Mouse (Mus musculus) midbrain, postnatal 0 days (tissue): ENCODE data around the gene Klhdc8b. TPM values are rescaled to one million over a fixed set of nuclear protein-coding genes. Genes with fewer than 3 reads are reported as not detected.

Experiments used
- ATAC-seq: fragments of 200-750 bp; cut with Nextera tagmentation; 2 replicates; pipeline ENCODE4 v1.8.0; 2017; ENCODE audit warnings: moderate number of reproducible peaks, mild to moderate bottlenecking, moderate TSS enrichment, moderate library complexity; ENCODE audit not compliant: low FRiP score
- DNase-seq: peaks from one replicate; pipeline ENCODE4 v3.0.0-alpha.2; 2015; ENCODE audit warnings: low spot score
- H3K27ac ChIP-seq: fragments of 300-500 bp; sonication (generic); 2 replicates; pipeline ENCODE4 v1.5.1; 2014; ENCODE audit warnings: low read depth, mild to moderate bottlenecking, low read length, mixed read lengths
- H3K27me3 ChIP-seq: fragments of 300-500 bp; sonication (generic); 2 replicates; pipeline ENCODE4 v1.6.1; 2014; ENCODE audit warnings: low read length, control low read depth, mixed read lengths; ENCODE audit not compliant: insufficient read depth
- H3K36me3 ChIP-seq: fragments of 300-500 bp; sonication (generic); 2 replicates; pipeline ENCODE4 v1.6.1; 2014; ENCODE audit warnings: low read length, control low read depth, mixed read lengths; ENCODE audit not compliant: insufficient read depth
- H3K4me1 ChIP-seq: fragments of 300-500 bp; sonication (generic); 2 replicates; pipeline ENCODE4 v1.6.1; 2014; ENCODE audit warnings: mild to moderate bottlenecking, control low read depth, antibody characterized with exemption, low read length, mixed read lengths; ENCODE audit not compliant: insufficient read depth
- H3K4me2 ChIP-seq: fragments of 300-500 bp; sonication (generic); 2 replicates; pipeline ENCODE4 v1.6.1; 2014; ENCODE audit warnings: low read depth, mild to moderate bottlenecking, low read length, mixed read lengths; ENCODE audit not compliant: poor library complexity, severe bottlenecking
- H3K4me3 ChIP-seq: fragments of 300-500 bp; sonication (generic); 2 replicates; pipeline ENCODE4 v1.5.1; 2014; ENCODE audit warnings: low read depth, mild to moderate bottlenecking, low read length, moderate library complexity
- H3K9ac ChIP-seq: fragments of 300-500 bp; sonication (generic); replicated peaks from 2 replicates; pipeline ENCODE4 v1.6.1; 2014; ENCODE audit warnings: mild to moderate bottlenecking, low read length, moderate library complexity, mixed read lengths; ENCODE audit not compliant: poor library complexity, severe bottlenecking
- H3K9me3 ChIP-seq: fragments of 300-500 bp; sonication (generic); 2 replicates; pipeline ENCODE4 v1.6.1; 2016; ENCODE audit warnings: low read length, control low read depth
- CTCF ChIP-seq: IDR thresholded peaks from 2 replicates; pipeline ENCODE4 v1.5.1; 2016; ENCODE audit warnings: antibody characterized with exemption, mild to moderate bottlenecking
- WGBS: fragments of 180-500 bp; shearing (Covaris S2); extraction: QIAGEN DNeasy Blood & Tissue Kit; methylation state at CpG from one replicate; pipeline ENCODE4 v1.1.7; 2014; 5-methylcytosine and 5-hydroxymethylcytosine counted together
- polyA plus RNA-seq: library from polyadenylated mRNA; unstranded; fragments of >200 nt; fragmentation: Nextera tagmentation; extraction: Ambion mirVana; gene quantifications from 2 replicates; pipeline ENCODE4 v1.2.1, GENCODE M21; 2015
- total RNA-seq: library from RNA; depleted of rRNA; stranded (reverse); fragments of >200 nt; gene quantifications from 2 replicates; pipeline ENCODE4 v1.2.3, GENCODE M21; 2014

Klhdc8b gene
- total and polyA plus RNA-seq, 2 experiments from 2014 or later, result 56.1 to 86.3 TPM

DNA sequence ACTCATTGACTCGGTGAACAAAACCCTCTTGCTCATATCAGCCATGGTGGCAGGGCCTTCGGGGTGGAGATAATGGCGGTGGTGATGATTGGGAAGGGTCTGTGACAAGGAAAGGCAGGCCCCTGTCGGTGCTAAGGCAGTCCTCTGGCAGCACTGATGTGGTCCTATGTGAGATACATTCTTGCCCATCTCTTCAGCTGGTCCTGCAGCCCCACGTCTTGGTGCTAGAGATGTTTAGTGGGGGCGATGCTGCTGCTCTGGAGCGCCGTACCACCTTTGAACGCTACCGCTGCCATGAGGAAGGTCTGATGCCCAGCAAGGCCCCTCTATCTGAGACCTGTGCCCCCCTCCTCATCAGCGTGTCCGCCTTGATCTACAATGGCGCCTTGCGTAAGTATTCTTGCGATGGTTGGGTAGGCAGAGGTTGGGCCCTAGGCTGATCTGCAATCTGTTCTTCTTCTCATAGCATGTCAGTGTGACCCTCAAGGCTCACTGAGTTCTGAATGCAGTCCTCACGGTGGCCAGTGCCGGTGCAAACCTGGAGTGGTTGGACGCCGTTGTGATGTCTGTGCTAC is 24.0 kb upstream of the Klhdc8b start:
- no peaks in the 10 kb centered on the region; the same call in 1 of the 2 replicates for H3K36me3 ChIP-seq
- H3K27ac ChIP-seq, result no peak overlapping the region
- DNase-seq (no peak), ATAC-seq (no peak)
- no peak overlapping the region for H3K9ac ChIP-seq
- 97% methylated on average over 19 of the region's 19 CpGs for WGBS
- no peaks in the 10 kb centered on the region for H3K9me3 ChIP-seq
- TF ChIP-seq CTCF, result no peak
- no peak overlapping the region for H3K4me3 ChIP-seq
- 0 out of 2 replicates have a peak, but pooled peaks cover 3% of the 10 kb centered on the region for H3K4me1 ChIP-seq
- no peaks in the 10 kb centered on the region for H3K27me3 ChIP-seq
- no peak overlapping the region for H3K4me2 ChIP-seq

DNA sequence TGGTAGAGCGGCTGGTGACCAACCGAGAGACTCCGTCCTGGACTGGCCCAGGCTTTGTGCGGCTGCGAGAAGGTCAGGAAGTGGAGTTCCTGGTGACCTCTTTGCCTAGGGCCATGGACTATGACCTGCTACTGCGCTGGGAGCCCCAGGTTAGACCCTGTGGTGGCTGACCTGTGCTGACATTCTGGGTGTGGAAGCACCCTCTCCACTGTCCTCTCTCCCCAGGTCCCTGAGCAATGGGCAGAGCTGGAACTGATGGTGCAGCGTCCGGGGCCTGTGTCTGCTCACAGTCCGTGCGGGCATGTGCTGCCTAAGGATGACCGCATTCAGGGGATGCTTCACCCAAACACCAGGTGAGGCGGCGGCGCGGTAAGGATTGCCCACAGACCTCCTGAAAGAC is 22.6 kb upstream of the Klhdc8b start:
- no peak for TF ChIP-seq CTCF
- DNase-seq, result no peak
- no peak for ATAC-seq
- Histone ChIP-seq H3K4me1 (peaks cover 11% of the 10 kb centered on the region; the same call in 1 of the 2 replicates), H3K27ac (no peak overlapping the region), H3K9ac (no peak overlapping the region), H3K4me3 (no peak overlapping the region), H3K9me3 (no peaks in the 10 kb centered on the region), H3K36me3 (no peaks in the 10 kb centered on the region; the same call in 1 of the 2 replicates), H3K27me3 (no peaks in the 10 kb centered on the region), H3K4me2 (no peak overlapping the region)
- WGBS, result 96% methylated on average over 15 of the region's 15 CpGs

DNA sequence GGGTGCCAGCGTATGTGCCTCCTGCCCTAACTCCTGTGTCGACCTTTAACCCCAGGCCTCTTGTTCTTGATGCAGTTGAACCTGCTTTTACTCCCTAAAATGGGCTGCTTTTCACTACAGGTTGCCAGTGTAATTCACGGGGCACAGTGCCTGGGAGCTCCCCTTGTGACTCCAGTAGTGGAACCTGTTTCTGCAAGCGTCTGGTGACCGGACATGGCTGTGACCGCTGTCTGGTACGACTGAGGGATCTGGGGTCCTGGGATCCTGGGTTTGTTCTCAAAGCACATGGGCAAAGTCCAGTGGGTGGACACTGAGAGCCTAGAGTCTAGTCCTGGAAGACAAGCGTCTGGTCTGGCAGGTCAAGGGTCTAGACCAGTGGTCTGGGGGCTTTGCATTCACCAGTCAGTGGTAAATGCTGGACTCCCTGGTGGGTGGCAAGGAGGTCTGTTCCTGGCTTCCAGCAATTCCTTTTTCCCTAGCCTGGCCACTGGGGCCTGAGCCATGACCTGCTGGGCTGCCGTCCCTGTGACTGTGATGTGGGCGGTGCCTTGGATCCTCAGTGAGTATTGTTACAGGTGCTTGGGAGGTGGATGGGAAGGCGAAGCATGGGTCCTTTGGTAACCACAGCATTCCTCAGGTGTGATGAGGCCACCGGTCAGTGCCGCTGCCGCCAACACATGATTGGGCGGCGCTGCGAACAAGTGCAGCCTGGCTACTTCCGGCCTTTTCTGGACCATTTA is 21.8 kb upstream of the Klhdc8b start:
- no peak for DNase-seq
- H3K27ac ChIP-seq, result no peak overlapping the region
- H3K27me3 ChIP-seq, result no peaks in the 10 kb centered on the region
- H3K36me3 ChIP-seq, result no peaks in the 10 kb centered on the region
- whole genome bisulfite sequencing, result 94% methylated on average over 18 of the region's 18 CpGs
- peaks cover 16% of the 10 kb centered on the region; the same call in 1 of the 2 replicates for H3K4me1 ChIP-seq
- H3K9ac ChIP-seq, result no peak overlapping the region
- H3K9me3 ChIP-seq, result no peaks in the 10 kb centered on the region
- no peak overlapping the region for H3K4me3 ChIP-seq
- no peak for TF ChIP-seq CTCF
- no peak for ATAC-seq
- H3K4me2 ChIP-seq, result no peak overlapping the region

DNA sequence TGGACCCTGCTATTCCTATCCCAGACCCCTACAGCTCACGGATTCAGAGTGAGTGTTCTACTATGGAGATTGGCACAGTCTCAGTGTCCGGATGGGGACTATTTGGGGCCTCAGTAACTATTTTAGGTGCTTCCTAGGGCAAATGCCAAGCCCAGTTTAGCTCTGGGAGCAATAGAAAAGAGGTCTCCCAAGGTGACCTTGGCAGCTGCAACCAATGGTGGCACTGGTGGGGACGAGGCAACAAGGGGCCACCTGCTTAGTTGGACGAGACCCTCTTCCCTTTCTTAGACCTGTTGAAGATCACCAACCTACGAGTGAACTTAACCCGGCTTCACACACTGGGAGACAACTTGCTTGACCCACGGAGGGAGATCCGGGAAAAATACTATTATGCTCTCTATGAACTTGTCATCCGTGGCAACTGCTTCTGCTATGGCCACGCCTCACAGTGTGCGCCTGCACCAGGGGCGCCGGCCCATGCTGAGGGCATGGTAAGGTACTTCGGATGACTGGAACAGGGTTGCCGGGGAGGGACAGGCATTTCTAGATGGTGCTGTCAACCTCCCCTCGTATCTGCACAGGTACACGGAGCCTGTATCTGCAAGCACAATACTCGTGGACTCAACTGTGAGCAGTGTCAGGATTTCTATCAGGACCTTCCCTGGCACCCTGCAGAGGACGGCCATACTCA is 20.3 kb upstream of the Klhdc8b start:
- Histone ChIP-seq H3K4me3 (no peak overlapping the region), H3K9ac (no peak overlapping the region), H3K27me3 (no peaks in the 10 kb centered on the region), H3K4me2 (no peak overlapping the region), H3K36me3 (no peaks in the 10 kb centered on the region), H3K27ac (no peak overlapping the region), H3K4me1 (peaks cover 16% of the 10 kb centered on the region; the same call in 1 of the 2 replicates), H3K9me3 (no peaks in the 10 kb centered on the region)
- WGBS, result 91% methylated on average over 19 of the region's 19 CpGs
- TF ChIP-seq CTCF, result no peak
- no peak for DNase-seq
- no peak for ATAC-seq

DNA sequence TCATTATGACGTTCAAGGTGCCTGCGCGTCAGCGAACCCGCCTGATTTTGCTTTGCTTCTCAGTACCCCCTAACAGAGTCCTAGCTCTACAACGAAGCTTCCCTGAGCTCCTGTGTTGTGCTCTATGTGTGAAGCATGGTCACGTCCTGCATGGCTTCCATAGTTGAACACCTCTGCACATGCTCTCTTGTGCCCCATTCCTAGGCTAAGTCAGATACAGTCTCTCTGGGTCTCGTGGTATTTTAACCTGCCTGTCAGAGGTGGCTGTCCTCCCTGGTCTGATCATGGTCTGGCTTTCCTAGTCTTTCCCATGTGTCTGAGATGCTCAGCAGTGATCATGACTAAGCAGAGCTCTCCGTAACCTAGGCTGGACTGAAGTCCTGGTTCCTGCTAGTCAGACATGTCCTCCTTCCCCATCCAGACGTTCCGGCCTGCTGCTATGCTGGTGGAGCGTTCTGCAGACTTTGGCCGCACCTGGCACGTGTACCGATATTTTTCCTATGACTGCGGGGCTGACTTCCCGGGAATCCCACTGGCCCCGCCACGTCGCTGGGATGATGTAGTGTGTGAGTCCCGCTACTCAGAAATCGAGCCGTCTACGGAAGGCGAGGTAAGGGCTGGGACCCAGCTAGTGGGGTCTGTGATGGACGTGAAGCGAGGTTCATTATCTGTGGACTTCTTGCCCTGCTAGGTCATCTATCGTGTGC is 19.6 kb upstream of the Klhdc8b start:
- Histone ChIP-seq H3K27me3 (no peaks in the 10 kb centered on the region), H3K4me2 (no peak overlapping the region; the same call in 1 of the 2 replicates)
- ATAC-seq, result no peak

More for the DNA sequence above, 19.6 kb upstream of the Klhdc8b start:
- H3K27ac ChIP-seq, result no peak overlapping the region
- no peak for TF ChIP-seq CTCF
- H3K36me3 ChIP-seq, result no peaks in the 10 kb centered on the region
- H3K9me3 ChIP-seq, result no peaks in the 10 kb centered on the region
- no peak overlapping the region for H3K9ac ChIP-seq
- H3K4me3 ChIP-seq, result no peak overlapping the region
- WGBS, result 92% methylated on average over 28 of the region's 28 CpGs
- DNase-seq, result no peak
- peaks cover 16% of the 10 kb centered on the region; the same call in 1 of the 2 replicates for H3K4me1 ChIP-seq
